Mouse (Mus musculus) erythroblast, embryonic 14.5 days (primary cell): ENCODE measurements at regions not wholly inside any gene's neighbourhood (a gene's known extent, or its start where the extent isn't known, plus 50 kb on each side); places are given as distances from the start of the nearest gene placed in this dataset.

Experiments
- GATA1 ChIP-seq: IDR thresholded peaks from 2 replicates; pipeline ENCODE4 v1.6.1; 2012; ENCODE audit warnings: low read length, inconsistent platforms, mixed read lengths
- TAL1 ChIP-seq: IDR thresholded peaks from 3 replicates; pipeline ENCODE4 v1.6.1; 2012; ENCODE audit warnings: low read length, inconsistent platforms, mixed read lengths

DNA sequence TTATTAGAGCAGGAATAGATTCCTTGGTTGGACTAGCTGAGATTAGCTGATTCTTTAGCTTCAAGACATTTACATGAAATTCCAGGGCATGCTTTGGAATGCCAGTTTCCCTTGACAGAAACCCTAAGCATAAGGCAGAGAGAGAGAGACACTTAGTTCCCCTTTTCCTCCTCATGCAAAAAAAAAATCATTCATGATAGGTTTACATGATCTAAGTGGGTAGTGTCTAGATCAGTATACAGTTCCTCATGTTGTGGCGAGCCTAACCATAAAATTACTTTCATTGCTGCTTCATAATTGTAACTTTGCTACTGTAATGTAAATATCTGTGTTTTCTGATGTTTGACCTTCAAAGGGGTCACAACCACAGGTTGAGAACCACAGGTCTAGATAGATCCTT is 154.3 kb upstream of the Pkn2 start:
- TF ChIP-seq GATA1: no peak
- TF ChIP-seq TAL1: no peak
